Mouse (Mus musculus) MN1 (cell line): ENCODE measurements around the gene Spata20.

ENCODE experiments used
- DNase-seq: peaks from one replicate; pipeline ENCODE4 v3.0.0-alpha.2; 2016; ENCODE audit warnings: low spot score

Gene Spata20

GRCm38 (mm10) chr11:94451091-94451773 lies 34.7 kb downstream of the Spata20 start:
- no peak for DNase-seq

DNA sequence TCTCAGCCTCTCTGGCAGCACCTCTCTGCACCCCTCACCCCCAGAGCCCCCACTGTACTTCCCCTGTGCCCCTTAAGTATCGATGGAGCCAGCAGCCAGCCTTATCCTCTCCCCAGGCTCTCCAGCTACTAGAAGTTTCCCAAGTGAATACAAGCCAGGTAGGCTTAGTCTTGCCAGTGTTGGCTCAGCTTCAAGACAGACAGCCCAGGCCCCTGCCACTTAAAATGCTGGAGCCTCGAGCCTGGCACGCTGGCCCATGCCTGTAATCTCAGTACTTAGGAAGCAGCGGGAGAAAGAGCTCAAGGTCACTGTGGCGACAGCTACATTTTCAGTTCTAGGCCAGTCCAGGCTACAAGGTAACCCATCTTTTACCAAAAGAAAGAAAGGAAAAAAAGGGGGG lies 36.1 kb downstream of the Spata20 start:
- no peak for DNase-seq

- no peak for DNase-seq
Observed at GRCm38 (mm10) chr11:94449239-94449638, 36.7 kb downstream of the Spata20 start.

GRCm38 (mm10) chr11:94447017-94447416 lies 39.0 kb downstream of the Spata20 start:
- DNase-seq = no peak

DNA sequence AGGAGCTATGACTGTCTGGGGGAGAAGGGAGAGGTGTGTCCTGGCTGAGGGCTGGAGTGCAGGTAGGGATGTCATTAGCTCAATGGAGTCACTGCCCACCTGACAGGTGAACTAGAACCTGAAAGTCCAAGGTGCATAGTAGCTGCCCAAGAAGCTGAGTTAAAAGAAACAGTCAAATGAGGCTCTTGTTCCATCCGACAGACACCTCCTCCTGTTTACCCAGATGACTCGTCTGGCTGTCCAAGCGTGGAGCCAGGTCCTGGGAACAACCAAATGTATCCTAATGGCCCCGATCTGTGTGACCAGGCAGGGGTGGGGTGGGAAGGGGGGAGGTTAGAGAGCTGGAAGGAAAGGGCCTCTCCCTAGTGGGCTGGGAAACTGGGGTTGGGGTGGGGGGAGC lies 40.7 kb downstream of the Spata20 start:
- no peak for DNase-seq

- no peak for DNase-seq
Observed at GRCm38 (mm10) chr11:94444829-94445228, 41.1 kb downstream of the Spata20 start.

- no peak for DNase-seq
Observed at GRCm38 (mm10) chr11:94441752-94442151, 44.2 kb downstream of the Spata20 start.

DNA sequence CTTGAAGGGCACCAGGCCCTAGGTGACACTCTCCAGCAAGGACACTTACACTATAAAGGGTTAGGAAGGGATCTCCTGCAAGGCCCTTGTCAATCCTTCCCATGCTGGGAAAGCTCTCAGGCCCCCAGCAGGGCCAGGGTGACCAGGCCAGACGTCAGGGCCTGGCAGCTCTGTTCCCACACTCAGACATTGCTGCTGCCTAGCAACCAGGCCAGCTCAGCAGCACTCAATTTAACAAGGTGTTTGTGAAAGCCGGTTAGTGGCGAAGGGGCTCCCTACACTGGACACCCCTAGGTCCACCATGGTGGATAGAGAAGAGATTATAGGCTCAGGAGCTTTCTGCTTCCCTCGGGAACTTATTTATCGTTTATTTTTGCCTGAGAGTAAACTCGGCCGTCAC lies 44.9 kb downstream of the Spata20 start:
- DNase-seq = no peak

- peak; percentile 24 for DNase-seq
Observed at GRCm38 (mm10) chr11:94440421-94440820, 45.6 kb downstream of the Spata20 start.

DNA sequence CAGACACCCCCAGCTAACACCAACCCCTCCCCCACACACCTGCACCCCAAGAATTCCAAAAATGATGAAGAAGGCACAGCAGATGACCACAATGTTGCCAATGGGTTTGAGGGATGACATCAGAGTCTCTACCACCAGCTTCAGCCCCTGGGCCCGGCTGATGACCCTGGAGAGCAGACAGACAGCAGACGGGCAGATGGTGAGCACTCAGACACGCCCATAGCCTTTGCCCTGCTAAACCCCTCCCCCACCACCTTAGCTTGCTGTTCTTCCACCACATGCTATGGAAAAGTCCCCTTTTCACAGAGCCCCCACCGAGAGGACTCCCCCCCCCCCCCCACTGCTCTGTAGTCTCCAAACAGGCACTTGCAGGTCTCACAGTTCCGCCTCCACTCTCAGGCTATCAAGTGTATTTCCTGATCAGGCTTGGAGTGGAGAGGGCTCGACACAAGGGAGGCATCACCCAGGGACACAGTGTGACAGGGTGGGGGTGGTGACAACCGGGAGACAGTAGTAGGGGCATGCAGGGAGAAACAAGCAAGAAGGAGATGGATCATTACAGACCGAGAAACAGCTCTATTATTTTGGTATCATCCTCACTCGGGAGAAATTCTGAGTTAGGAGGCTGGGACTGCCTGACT lies 56.8 kb downstream of the Spata20 start:
- peak; percentile 74 for DNase-seq
